Mouse (Mus musculus) small intestine, adult 10 weeks (tissue): ENCODE measurements around the gene Spon1. TPM values are rescaled to one million over a fixed set of nuclear protein-coding genes. Genes with fewer than 3 reads are reported as not detected.

Source experiments
- polyA plus RNA-seq: library from polyadenylated mRNA; stranded (reverse); fragments of 350-450 nt; fragmentation: Illumina TruSeq; extraction: RNeasy Lipid Tissue Mini Kit (QIAGEN cat#74804); gene quantifications from one replicate; pipeline ENCODE4 v1.2.3, GENCODE M21; 2014; ENCODE audit warnings: low replicate concordance

Spon1 gene
- polyA plus RNA-seq: 5.1 TPM

GRCm38 (mm10) chr7:113765667-113766497 is at the start of gene Spon1:
TSS of gene Spon1 (plus strand) at chr7:113765998.

